Mouse (Mus musculus): Measurements from ENCODE around the gene Wnt10b.
"Not testable (repeated sequence)": the region's sequence is repeated elsewhere in the genome, so short reads cannot be mapped to it uniquely, and the experiment has no call there.

Wnt10b gene

DNA sequence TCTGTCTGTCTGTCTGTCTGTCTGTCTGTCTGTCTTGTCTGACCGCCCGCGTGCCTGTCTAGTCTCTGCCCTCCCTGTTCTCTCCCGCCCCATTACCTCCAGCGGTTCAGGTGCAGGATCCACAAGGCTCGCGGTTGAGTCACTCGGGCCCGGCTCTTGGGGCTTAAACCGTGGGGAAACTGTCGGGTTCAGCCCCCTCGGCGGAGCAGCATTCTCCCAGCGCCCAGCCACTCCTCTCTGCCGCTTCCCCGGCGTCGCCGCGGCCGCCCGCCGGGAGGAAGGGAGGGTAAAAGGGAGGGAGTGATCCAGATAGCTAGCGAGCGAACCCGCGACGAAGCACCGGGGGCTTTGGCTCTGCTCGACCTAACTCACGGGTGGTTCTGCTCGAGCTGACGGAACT is at the start of gene Wnt10b:
Wnt10b (minus strand) TSS at position 389 of the 400 bp plus-strand sequence.
- no peak for DNase-seq (ENCODE audit: low spot score in 2 of 2)

DNA sequence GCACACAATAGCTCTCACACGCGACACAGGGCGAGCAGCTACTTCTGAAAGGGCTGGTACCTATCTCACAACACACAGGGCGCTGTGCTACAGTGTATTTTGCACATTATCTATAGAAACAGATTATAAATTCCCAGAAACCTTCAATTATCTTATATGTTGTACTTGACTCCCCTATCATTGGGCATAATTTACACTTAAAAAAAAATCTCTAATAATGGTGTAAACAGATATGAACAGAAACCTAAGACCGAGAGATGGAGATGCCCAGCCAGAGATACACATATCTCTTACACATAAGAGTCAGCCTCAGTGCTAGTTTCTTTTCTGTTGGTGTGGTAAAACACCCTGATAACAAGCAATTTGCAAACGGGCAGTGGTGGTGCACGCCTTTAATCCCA is 49.7 kb upstream of the Wnt10b start:
- DNase-seq (ENCODE audit: low spot score in 2 of 2), result no peak

DNA sequence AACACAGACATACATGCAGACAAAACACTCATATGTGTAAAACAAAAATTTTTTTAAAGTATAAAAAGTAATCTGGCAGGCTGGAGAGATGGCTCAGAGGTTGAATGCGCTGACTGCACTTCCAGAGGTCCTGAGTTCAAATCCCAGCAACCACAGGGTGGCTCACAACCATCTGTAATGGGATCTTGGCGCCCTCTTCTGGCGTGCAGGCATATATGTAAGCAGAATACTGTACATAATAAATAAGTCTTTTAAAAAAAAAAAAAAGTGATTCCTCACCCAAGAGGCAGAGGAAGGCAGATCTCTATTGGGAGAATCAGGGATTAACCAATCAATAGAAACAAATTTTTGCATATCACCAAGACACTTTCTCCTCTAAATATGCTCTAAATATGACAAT is 45.5 kb upstream of the Wnt10b start:
- DNase-seq (ENCODE audit: low spot score in 2 of 2), result no peak

- DNase-seq (ENCODE audit: low spot score in 2 of 2), result no peak
Observed at GRCm38 (mm10) chr15:98822147-98822546, 44.2 kb upstream of the Wnt10b start.

DNA sequence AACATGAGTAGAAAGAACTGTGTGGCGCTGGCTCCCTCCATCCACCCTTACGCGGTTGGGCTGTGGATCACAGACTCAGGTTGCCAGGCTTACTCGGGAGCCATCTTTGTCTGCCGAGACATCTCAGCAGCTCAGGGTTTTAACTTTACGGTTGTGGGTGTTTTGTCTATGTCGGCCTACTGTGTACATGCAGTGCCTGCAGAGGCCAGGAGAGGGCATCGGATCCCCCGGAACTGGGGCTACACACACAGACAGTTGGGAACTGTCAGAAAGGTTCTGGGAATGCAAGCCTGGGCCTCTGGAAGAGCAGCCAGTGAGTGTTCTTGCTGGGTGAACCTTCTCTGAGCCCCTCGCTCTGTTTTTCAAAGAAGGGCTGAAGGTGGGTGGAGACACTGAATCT is 43.5 kb upstream of the Wnt10b start:
- DNase-seq (ENCODE audit: low spot score in 2 of 2), result no peak

GRCm38 (mm10) chr15:98820937-98821336 is 43.0 kb upstream of the Wnt10b start:
- DNase-seq (ENCODE audit: low spot score in 2 of 2), result no peak

- DNase-seq (ENCODE audit: low spot score in 2 of 2), result no peak
Observed at GRCm38 (mm10) chr15:98818171-98818570, 40.2 kb upstream of the Wnt10b start.

DNA sequence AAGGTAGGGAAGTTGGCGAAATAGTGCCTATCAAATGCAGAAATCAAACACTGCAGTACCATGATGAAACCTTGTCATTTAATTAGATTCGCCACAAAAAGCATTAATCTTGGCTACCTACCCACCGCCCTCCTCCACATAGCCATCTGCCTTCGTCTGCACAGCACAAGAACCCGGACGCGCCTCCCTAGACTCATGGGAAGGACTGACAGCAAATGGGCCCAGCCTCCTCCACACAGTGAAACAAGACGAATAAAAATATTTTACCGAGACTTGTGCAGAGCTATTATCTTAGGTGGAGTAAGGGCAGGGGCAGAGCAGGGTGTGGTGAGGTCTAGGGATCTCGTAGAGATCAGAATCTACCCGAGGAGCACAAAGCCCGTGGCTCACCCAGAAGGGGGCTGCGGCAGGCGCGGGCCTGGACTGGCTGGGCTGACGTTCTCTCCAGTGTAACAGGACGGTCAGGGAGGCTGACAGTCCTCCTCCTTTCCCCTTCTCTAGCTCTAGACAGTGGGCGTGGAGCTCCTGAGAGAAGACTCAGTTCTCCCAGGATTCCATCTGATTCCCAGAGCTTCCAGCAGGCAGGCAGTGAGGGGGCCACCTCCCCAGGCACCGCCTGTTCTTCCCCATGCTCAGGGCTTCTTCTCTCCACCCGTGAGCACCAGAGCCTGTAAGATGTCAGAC is 34.9 kb upstream of the Wnt10b start:
- DNase-seq (ENCODE audit: low spot score in 2 of 2), result no peak

DNA sequence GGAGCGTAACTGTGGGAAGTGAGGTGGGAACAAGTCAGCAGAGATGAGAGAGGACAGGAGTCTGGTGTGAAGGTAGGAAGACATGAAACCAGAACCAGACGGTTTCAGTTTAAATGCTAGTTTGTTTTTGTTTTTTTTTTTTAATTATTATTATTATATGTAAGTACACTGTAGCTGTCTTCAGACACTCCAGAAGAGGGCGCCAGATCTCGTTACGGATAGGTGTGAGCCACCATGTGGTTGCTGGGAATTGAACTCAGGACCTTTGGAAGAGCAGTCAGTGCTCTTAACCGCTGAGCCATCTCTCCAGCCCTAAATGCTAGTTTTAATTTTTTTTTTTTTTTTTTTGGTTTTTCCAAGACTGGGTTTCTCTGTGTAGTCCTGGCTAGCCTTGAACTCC is 32.3 kb upstream of the Wnt10b start:
- DNase-seq (ENCODE audit: low spot score in 2 of 2), result not testable (repeated sequence)

- no peak for DNase-seq (ENCODE audit: low spot score in 2 of 2)
Observed at GRCm38 (mm10) chr15:98809390-98809789, 31.4 kb upstream of the Wnt10b start, which contains the start of gene Ddn. Gene Ddn (minus strand): TSS chr15:98809490.

GRCm38 (mm10) chr15:98808651-98809134 is 30.7 kb upstream of the Wnt10b start:
- no peak for DNase-seq (ENCODE audit: low spot score in 2 of 2)

DNA sequence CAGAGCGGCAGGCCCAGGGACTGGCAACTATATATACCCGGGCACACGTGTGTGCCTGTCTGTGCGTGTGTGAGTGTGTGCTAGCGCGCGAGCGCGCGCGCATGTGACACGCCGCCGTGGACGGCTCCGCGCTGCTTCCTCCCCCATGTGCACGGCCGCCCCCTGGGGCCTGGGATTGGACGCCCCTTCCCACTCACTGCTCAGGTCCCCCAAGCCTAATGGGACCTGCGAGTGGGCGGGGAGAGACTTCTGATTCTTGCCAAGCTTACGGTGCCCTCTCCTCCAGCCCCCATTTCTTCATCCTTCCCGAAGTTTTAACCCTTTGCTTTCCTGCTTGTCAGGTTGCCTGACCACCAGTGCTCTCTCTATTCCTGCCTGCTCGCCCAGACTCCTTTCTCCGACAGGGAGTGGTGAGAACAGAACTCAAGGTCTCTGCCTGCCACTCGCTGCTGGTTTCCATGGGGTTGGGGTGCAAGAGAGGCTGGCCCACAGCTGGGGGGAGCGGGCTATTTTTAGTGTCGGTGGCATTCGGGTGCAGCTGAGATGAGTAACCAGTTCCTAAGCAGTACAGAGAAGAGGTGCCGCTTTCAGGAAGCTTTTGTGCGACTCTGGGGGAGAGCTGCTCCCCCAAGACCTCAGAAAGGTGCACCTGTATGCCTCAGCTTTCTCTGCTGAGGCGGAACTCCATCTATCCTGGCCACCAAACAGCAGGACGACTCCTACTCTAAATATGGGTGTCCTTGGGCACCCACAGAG is 30.1 kb upstream of the Wnt10b start:
- DNase-seq (ENCODE audit: low spot score in 2 of 2), result no peak

- no peak for DNase-seq (ENCODE audit: low spot score in 2 of 2)
Observed at GRCm38 (mm10) chr15:98806809-98807770, 29.1 kb upstream of the Wnt10b start.

GRCm38 (mm10) chr15:98806071-98806808 is 28.3 kb upstream of the Wnt10b start:
- no peak for DNase-seq (ENCODE audit: low spot score in 2 of 2)

- peak in 1 of 2 experiments; percentile 39 for DNase-seq (ENCODE audit: low spot score in 2 of 2)
Observed at GRCm38 (mm10) chr15:98805324-98806040, 27.5 kb upstream of the Wnt10b start.

- DNase-seq (ENCODE audit: low spot score in 2 of 2), result peak; percentile 46 to 59
Observed at GRCm38 (mm10) chr15:98804054-98804453, 26.1 kb upstream of the Wnt10b start.

DNA sequence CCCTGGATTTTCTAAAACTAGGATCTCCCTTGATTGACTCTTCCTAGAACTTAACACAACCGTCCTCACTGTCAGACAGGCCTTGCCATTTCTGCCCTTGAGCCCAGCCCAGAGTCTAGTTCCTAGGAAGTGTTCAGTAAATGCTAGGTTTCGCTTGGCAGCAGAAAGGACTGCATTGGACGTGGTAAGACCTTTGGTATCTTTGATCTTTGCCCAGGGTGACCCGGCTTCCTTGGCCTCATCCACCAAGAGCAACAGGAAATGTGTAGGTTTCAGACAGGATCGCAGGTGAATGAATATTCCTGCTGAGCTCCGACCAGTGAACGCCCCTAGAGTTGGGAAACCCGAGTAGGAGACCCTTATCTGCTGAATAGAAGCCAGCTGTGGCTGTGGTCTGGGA is 25.0 kb upstream of the Wnt10b start:
- DNase-seq (ENCODE audit: low spot score in 2 of 2), result no peak

DNA sequence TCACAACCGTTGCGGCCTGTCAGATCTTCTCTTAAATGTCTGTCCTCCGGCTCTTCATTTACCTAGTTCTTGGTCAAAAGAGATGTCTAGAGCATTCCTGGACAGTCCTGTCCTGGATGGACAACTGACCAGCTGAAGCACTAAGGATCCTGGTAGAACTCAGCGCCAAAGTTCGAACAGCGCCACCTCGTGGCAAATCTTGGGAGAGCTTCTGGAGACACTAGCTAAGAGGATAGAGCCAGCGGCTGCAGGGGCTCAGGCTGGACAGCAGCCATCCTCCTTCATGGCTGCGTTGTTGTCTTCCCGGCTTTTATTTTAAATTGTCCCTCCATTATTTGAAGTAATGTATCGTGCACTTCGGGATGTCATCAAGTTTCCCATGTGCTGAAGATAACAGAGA is 21.4 kb upstream of the Wnt10b start:
- peak; percentile 37 to 45 for DNase-seq (ENCODE audit: low spot score in 2 of 2)

DNA sequence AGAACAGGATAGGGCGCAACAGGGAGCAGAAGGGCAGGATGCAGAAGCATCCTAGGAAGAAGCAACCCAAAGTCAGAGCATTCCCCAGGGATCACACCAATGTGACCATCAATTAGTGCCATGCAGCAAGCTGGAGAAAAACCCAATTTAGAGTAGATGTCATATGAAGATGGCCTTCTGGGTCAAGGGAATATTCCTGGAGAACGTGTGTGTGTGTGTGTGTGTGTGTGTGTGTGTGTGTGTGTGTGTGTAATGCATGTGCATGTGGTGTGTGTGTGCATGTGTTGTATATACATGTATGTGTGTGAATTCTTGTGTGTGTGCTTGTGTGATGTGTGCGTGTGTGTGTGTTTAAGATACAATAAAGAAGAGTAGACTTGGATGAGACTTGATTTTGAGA is 21.0 kb upstream of the Wnt10b start:
- DNase-seq (ENCODE audit: low spot score in 2 of 2), result no peak

- DNase-seq (ENCODE audit: low spot score in 2 of 2), result no peak
Observed at GRCm38 (mm10) chr15:98797835-98798492, 20.0 kb upstream of the Wnt10b start.
